In the genomic region with DNA sequence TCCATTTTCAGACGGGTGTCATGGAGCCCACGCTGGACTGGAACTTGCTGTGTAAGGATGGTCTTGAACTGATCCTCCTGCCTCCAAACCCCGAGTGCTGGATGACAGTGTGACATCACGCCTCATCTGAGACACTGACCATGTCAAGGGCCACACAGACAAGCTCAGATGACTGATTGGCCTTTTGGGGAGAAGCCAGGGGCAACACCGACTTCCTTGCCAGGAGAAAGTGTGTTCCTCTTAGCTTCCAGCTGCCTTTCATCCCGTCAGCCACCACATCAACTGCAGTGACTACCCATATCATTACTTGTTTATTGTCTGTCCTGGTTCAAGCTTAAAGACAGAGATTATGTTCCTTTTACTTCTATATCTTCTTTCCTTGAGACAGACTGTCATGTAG, we compare ENCODE assay signal across 25 mouse cellular contexts. TPM values are rescaled to one million over a fixed set of nuclear protein-coding genes. Genes with fewer than 3 reads are reported as not detected.
"Had no signal": no experiment of that assay in that cellular context is flagged by ENCODE, and none has a peak within 500 bp of the region (broad histone marks: within the 10 kb centered on the region; RNA-seq: fewer than 3 reads in every experiment).

No protein-coding gene starts in this region.

- ATAC-seq: forebrain, postnatal 0 days; hindbrain, postnatal 0 days; intestine, embryonic 16.5 days had no signal

- H3K36me3 ChIP-seq: heart, embryonic 13.5 days; heart, embryonic 15.5 days; hindbrain, embryonic 13.5 days; hindbrain, embryonic 15.5 days; kidney, embryonic 15.5 days had no signal

- H3K9ac ChIP-seq: forebrain, postnatal 0 days; heart, embryonic 13.5 days; heart, embryonic 15.5 days; hindbrain, embryonic 13.5 days; hindbrain, embryonic 15.5 days; kidney, embryonic 15.5 days had no signal

- H3K4me2 ChIP-seq: heart, embryonic 11.5 days; heart, embryonic 13.5 days; heart, embryonic 15.5 days; hindbrain, embryonic 13.5 days; hindbrain, embryonic 15.5 days; kidney, embryonic 15.5 days had no signal

- H3K4me3 ChIP-seq: heart, adult 2 months; heart, embryonic 13.5 days; heart, embryonic 15.5 days; hindbrain, embryonic 13.5 days; hindbrain, embryonic 15.5 days; kidney, embryonic 15.5 days had no signal

- H3K27ac ChIP-seq: heart, adult 2 months; heart, embryonic 13.5 days; hindbrain, embryonic 13.5 days; hindbrain, embryonic 15.5 days; hindbrain, postnatal 0 days; kidney, embryonic 15.5 days; kidney, postnatal 0 days had no signal

- DNase-seq: forebrain, postnatal 0 days; gastrocnemius, postnatal 14 days; gastrocnemius, postnatal 36 days; heart, adult 11 months; heart, adult 2 months; heart, postnatal 14 days; heart, postnatal 36 days; kidney, adult 11 months; kidney, adult 2 months; kidney, adult 9 months; kidney, postnatal 14 days; kidney, postnatal 36 days; layer of hippocampus, adult 9-11 months; layer of hippocampus, postnatal 36 days; left cerebral cortex, postnatal 4 days had no signal

- H3K9me3 ChIP-seq: heart, embryonic 13.5 days; heart, embryonic 15.5 days; hindbrain, embryonic 13.5 days; hindbrain, embryonic 15.5 days; kidney, embryonic 15.5 days had no signal

RNA-seq across cellular contexts. Expression of gene Artn, which starts 4.6 kb away (rescaled TPM):
- total RNA-seq: heart, adult 2 months; heart, postnatal 14 days had no signal

RNA-seq across cellular contexts. Expression of gene B4galt2, which starts 41.6 kb away (rescaled TPM):
- total RNA-seq: hematopoietic stem cell, adult 5-6 weeks had no signal
